Mouse (Mus musculus): ENCODE measurements around the gene Tardbp.

GRCm38 (mm10) chr4:148622485-148622884, 4.3 kb downstream of the Tardbp start:
- TF ChIP-seq CTCF (IDR thresholded peaks at IDR 0.05; ENCODE audit: control insufficient read depth, insufficient read depth, insufficient read length) (no peak), FOSL1 (IDR thresholded peaks at IDR 0.05; ENCODE audit: insufficient read depth, low read length, poor library complexity, severe bottlenecking) (no peak), USF1 (IDR thresholded peaks at IDR 0.05; ENCODE audit: low read depth) (no peak)

All from C2C12 (cell line).